Mouse (Mus musculus) neutrophil, adult 65 days (primary cell): Measurements from ENCODE around the gene Ubb. TPM values are rescaled to one million over a fixed set of nuclear protein-coding genes. Genes with fewer than 3 reads are reported as not detected.

Source experiments
- total RNA-seq: library from RNA; stranded (reverse); gene quantifications from 2 replicates; pipeline ENCODE4 v1.2.4, GENCODE M21; 2023

Gene Ubb
- total RNA-seq, result 1,668 and 1,954 TPM in 2 replicates

GRCm38 (mm10) chr11:62550727-62551225 is at the start of gene Ubb:
Ubb (plus strand) TSS chr11:62551171.

GRCm38 (mm10) chr11:62539089-62539890 is 11.7 kb upstream of the Ubb start, which contains the start of gene Cenpv:
Cenpv (minus strand) TSS chr11:62539261.

GRCm38 (mm10) chr11:62573959-62574702 is 23.2 kb downstream of the Ubb start, which contains the start of gene Trpv2:
Trpv2 (plus strand) TSS chr11:62574486.

Other genes with a start within 250 kb of the Ubb start
- gene Pigl, start 92.7 kb upstream of the Ubb start, total RNA-seq, result 9.3 and 15.4 TPM in 2 replicates
- 411 and 502 TPM in 2 replicates for gene Ncor1, start 92.6 kb upstream of the Ubb start, total RNA-seq
- 1.2 and 2.8 TPM in 2 replicates for gene Cenpv, start 11.9 kb upstream of the Ubb start, total RNA-seq
- gene Trpv2, start 23.3 kb downstream of the Ubb start, total RNA-seq, result 43.5 and 59.5 TPM in 2 replicates
- 2.5 and 2.7 TPM in 2 replicates for gene Lrrc75a, start 97.4 kb downstream of the Ubb start, total RNA-seq
- gene Mmgt2, start 97.5 kb downstream of the Ubb start, total RNA-seq, result 3.8 and 7.6 TPM in 2 replicates
- gene Zfp287, start 180.7 kb downstream of the Ubb start, total RNA-seq, result 0.54 and 0.70 TPM in 2 replicates
- gene Gm10428, start 201.9 kb downstream of the Ubb start, total RNA-seq, result not detected in 2 replicates
- gene Zfp286, start 238.3 kb downstream of the Ubb start, total RNA-seq, result not detected in 2 replicates